Mouse (Mus musculus) bone marrow, adult 2 months (tissue): ENCODE data around the gene Cdk15. TPM values are rescaled to one million over a fixed set of nuclear protein-coding genes. Genes with fewer than 3 reads are reported as not detected.

ENCODE experiments used
- H3K27ac ChIP-seq: fragments of 200-500 bp; 2 replicates; pipeline ENCODE4 v1.5.1; 2012; ENCODE audit warnings: low read depth, mild to moderate bottlenecking, control low read depth, inconsistent platforms, low read length; ENCODE audit not compliant: control insufficient read depth, poor library complexity, insufficient read depth
- H3K4me1 ChIP-seq: fragments of 200-500 bp; 2 replicates; pipeline ENCODE4 v1.6.1; 2011; ENCODE audit warnings: low read length; ENCODE audit not compliant: control insufficient read depth, insufficient read depth
- H3K4me3 ChIP-seq: fragments of 200-500 bp; replicated peaks from 2 replicates; pipeline ENCODE3; 2011; ENCODE audit warnings: mild to moderate bottlenecking, low read depth, low read length, control low read depth; ENCODE audit not compliant: control insufficient read depth
- CTCF ChIP-seq: fragments of 200-500 bp; IDR thresholded peaks from 2 replicates; pipeline ENCODE4 v1.5.1; 2011; ENCODE audit warnings: low read length, control low read depth; ENCODE audit not compliant: control insufficient read depth, insufficient read depth
- POLR2A ChIP-seq: fragments of 200-500 bp; IDR thresholded peaks from 2 replicates; pipeline ENCODE4 v1.6.1; 2011; ENCODE audit warnings: low read depth, mild to moderate bottlenecking, control low read depth, low read length, borderline replicate concordance; ENCODE audit not compliant: control insufficient read depth
- WGBS: fragments of 180-500 bp; shearing (Covaris S2); methylation state at CpG from one replicate; pipeline ENCODE4 v1.1.7; 2018; 5-methylcytosine and 5-hydroxymethylcytosine counted together
- polyA plus RNA-seq: library from polyadenylated mRNA; stranded (reverse); fragments of >200 nt; gene quantifications from 2 replicates; pipeline ENCODE4 v1.2.4, GENCODE M21; 2011; ENCODE audit warnings: low replicate concordance; ENCODE audit not compliant: missing spikeins, insufficient read depth, insufficient read length

Cdk15 gene
- not detected in 2 replicates for polyA plus RNA-seq

DNA sequence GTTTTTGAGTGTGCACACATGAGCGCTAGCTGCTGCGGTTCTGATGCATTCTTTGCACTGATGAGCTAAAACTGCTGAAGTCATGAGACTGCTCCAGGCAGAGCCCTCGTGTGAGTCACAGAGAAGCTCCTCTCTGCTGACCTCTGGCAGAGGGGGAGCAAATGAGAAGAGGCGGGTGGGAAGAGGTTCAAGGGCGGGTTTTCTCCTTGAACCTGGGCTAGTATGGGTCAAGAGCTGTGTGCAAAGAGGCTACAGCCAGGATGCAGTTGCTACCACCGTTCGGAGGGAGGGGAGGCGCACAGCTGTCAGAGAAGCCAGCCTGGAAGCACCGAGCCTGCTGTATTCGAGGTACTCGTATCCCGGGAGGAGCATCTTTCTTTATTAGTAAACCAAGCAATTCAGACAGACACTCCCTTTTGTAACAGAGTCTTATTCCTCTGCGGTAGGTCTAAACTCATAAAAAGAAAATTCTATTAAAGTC, at the start of gene Cdk15:
Gene Cdk15 (plus strand): TSS at position 156 of the 481 bp plus-strand sequence.
- no peak for TF ChIP-seq POLR2A
- no peak for TF ChIP-seq CTCF
- Histone ChIP-seq H3K4me3 (no peak within 1 kb of the TSS), H3K4me1 (no peaks in the 10 kb centered on the region), H3K27ac (no peak within 1 kb of the TSS)
- WGBS = 51% methylated on average over 13 of the region's 13 CpGs

DNA sequence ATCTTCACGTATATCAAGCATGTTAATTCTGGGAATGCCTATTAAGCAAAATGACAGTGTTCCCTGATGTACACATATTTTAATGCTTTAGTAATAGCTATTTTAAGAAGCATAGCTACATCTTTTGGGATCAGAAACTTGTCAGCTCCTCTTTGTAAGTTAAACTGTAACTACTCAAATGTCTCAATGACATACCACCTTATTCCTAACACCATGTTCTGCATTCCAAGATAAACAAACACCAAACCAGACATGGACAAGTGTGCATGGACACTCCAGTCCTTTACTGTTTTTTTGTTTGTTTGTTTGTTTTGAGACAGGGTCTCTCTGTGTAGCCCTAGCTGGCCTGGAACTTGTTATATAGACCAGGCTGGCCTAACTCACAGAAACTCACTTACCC, 48.4 kb upstream of the Cdk15 start:
- Histone ChIP-seq H3K4me1 (no peaks in the 10 kb centered on the region), H3K27ac (no peak overlapping the region), H3K4me3 (no peak overlapping the region)
- no peak for TF ChIP-seq POLR2A
- no peak for TF ChIP-seq CTCF
- WGBS = 87% methylated on average over 1 of the region's 1 CpGs

DNA sequence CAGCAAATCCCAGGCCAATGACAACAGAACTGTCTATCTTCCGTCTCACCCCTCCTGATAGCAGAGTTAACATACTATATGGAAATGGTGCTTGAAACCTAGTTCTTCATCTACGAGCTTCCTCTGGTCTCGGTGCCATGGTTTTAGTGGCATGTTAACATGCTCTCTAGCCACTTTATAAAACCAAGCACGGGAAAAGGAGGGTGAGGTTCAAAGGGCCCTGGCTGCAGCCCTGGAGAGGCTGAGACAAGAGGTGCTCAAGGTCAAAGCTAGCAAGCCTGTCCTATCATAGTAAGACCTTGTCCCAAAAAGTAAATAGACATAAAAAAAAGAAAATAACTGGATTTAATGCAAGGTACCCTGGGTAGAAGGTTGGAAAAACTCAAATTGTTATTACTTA, 45.1 kb upstream of the Cdk15 start:
- Histone ChIP-seq H3K4me1 (no peaks in the 10 kb centered on the region), H3K4me3 (no peak overlapping the region), H3K27ac (no peak overlapping the region)
- TF ChIP-seq CTCF = no peak
- no peak for TF ChIP-seq POLR2A
- 87% methylated on average over 4 of the region's 4 CpGs for WGBS

DNA sequence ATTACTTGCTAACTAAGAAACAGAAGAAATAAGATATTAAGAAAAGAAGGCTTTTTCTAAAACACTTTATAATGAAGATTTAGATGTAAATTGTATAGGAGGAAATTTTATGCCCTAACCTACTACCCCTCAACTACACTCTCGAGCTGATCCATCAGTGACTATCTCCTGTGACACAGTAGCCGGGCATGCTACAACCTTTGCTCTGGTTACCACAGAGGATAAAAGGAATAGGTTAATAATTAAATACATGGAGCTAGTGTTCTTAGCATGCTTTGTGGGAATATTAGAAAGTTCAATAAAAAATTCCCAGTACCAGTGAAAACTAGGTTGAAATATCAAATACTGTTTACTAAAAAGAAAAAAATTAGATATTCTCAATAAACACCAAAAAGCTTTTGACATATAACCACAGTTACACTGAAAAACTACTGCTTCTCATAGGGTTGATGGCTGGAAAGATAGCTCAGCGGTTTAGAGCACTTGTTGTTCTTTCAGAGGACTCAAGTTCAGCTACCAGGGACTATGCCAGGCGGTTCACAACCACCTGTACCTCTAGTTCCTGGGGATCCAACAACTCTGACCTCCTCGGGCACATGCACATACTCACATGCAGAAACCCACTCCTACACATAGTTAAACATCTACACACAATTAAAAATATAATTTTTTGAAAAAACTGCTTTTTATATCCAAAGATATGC, 44.5 kb upstream of the Cdk15 start:
- 76% methylated on average over 5 of the region's 5 CpGs for WGBS
- H3K4me3 ChIP-seq = no peak overlapping the region
- H3K4me1 ChIP-seq = no peaks in the 10 kb centered on the region
- H3K27ac ChIP-seq = no peak overlapping the region
- no peak for TF ChIP-seq CTCF
- no peak for TF ChIP-seq POLR2A

DNA sequence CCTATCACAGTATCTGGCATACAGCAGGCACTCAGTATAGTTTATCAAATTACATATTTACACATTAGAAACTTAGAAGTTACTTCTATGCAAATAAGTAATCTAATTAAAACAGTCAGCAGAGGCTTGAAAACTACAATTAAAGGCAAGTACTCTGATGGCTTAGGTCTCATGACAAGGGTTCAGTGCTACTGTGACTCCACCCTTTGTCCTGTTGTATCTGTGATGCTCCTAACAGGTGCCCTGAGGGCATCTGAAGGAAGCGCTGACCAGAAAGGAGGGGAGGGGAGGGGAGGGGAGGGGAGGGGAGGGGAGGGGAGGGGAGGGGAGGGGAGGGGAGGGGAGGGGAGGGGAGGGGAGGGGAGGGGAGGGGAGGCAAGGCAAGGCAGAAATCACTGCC, 43.8 kb upstream of the Cdk15 start:
- WGBS = no CpG with 5 or more reads among the region's 1 CpGs

DNA sequence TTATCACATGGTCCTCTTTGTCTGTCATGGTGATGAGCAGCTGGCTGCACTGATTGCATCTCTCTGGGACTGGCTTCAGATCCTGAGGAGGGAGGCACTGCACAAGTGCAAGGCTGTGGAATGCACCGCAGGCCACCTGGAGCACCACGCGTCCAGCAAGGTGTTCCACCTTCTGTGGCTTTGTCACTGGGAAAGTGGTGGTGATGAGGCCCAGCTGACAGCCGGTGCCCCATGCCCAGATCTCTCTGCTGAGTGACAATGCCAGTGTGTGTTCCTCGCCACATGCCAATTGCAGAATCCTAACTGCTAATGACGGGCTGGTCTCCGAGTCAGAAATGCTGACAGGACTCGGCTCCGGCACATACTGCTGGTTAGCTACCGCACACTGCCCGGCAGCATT, 41.3 kb upstream of the Cdk15 start:
- 91% methylated on average over 11 of the region's 11 CpGs for WGBS
- TF ChIP-seq CTCF (no peak), POLR2A (no peak)
- Histone ChIP-seq H3K4me1 (no peaks in the 10 kb centered on the region), H3K27ac (no peak overlapping the region), H3K4me3 (no peak overlapping the region)

More for the DNA sequence above, 43.8 kb upstream of the Cdk15 start:
- H3K4me3 ChIP-seq = no peak overlapping the region
- no peaks in the 10 kb centered on the region for H3K4me1 ChIP-seq
- H3K27ac ChIP-seq = no peak overlapping the region
- no peak for TF ChIP-seq POLR2A
- TF ChIP-seq CTCF = no peak

DNA sequence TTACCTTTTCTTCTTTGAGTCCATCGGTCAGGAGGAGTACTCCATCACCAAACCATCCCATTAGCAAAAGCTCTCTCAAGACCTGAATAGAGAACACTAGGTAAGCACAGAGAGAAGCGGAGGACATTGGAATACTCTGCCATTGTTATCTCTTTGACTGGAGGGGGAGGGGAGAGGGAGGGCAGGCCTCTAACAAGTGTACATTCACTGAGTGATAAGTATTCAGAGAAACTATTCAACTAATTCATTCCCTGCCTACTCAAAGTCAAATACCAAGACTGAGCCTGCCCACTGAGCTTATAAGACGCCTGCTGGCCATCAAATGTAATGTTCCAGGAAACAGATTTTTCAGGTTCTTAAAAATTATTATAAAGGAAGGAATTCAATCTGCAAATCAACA, 36.3 kb upstream of the Cdk15 start:
- WGBS = 80% methylated on average over 3 of the region's 3 CpGs
- H3K4me3 ChIP-seq = no peak overlapping the region
- TF ChIP-seq POLR2A (no peak), CTCF (no peak)
- H3K27ac ChIP-seq = no peak overlapping the region
- H3K4me1 ChIP-seq = no peaks in the 10 kb centered on the region

DNA sequence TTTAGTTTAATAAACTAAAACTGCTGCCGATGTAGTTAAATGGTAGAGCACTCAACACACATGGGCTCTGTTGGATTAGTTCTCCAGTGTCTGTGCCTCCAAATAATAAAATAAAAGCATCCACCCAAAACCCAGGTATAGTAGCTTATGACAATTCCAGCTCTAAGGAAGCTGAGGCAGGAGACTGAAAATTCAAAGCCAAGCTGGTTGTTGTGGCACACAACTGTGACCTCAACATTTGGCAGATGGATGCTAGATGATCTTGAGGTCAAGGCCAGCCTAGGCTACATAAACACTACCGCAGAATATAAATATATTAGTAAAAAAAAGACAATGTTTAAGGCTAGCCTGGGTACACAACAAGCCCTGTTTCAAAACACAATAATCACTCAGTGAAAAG, 35.1 kb upstream of the Cdk15 start:
- WGBS = 89% methylated on average over 2 of the region's 2 CpGs
- Histone ChIP-seq H3K4me3 (no peak overlapping the region), H3K4me1 (no peaks in the 10 kb centered on the region), H3K27ac (no peak overlapping the region)
- no peak for TF ChIP-seq CTCF
- no peak for TF ChIP-seq POLR2A
